Mouse (Mus musculus) small intestine, adult 2 months (tissue): ENCODE measurements around the gene Atp13a2. TPM values are rescaled to one million over a fixed set of nuclear protein-coding genes. Genes with fewer than 3 reads are reported as not detected.

ENCODE experiments used
- H3K27ac ChIP-seq: fragments of 200-500 bp; 2 replicates; pipeline ENCODE4 v1.5.1; 2012; ENCODE audit warnings: low read depth, low read length, control low read depth, inconsistent platforms; ENCODE audit not compliant: insufficient read depth
- H3K27me3 ChIP-seq: fragments of 200-500 bp; 2 replicates; pipeline ENCODE4 v1.6.1; 2012; ENCODE audit warnings: mild to moderate bottlenecking, moderate library complexity, low read length, inconsistent platforms; ENCODE audit not compliant: control insufficient read depth, insufficient read depth
- H3K36me3 ChIP-seq: fragments of 200-500 bp; 2 replicates; pipeline ENCODE4 v1.6.1; 2012; ENCODE audit warnings: mild to moderate bottlenecking, low read length, control low read depth, inconsistent platforms; ENCODE audit not compliant: control insufficient read depth, insufficient read depth
- H3K4me1 ChIP-seq: fragments of 200-500 bp; 2 replicates; pipeline ENCODE4 v1.6.1; 2012; ENCODE audit warnings: low read length, inconsistent platforms, mixed read lengths; ENCODE audit not compliant: control insufficient read depth, insufficient read depth, insufficient read length
- H3K4me3 ChIP-seq: fragments of 200-500 bp; 2 replicates; pipeline ENCODE4 v1.5.1; 2012; ENCODE audit warnings: low read depth, mild to moderate bottlenecking, control low read depth, inconsistent platforms, low read length, moderate library complexity
- CTCF ChIP-seq: fragments of 200-500 bp; IDR thresholded peaks from 2 replicates; pipeline ENCODE4 v1.5.1; 2012; ENCODE audit warnings: low read depth, mild to moderate bottlenecking, control low read depth, inconsistent platforms, low read length, moderate library complexity, mixed read lengths; ENCODE audit not compliant: insufficient replicate concordance, insufficient read length; ENCODE audit errors: extremely low read depth
- POLR2A ChIP-seq: fragments of 200-500 bp; IDR thresholded peaks from 2 replicates; pipeline ENCODE4 v1.6.1; 2012; ENCODE audit warnings: low read depth, mild to moderate bottlenecking, control low read depth, inconsistent platforms, low read length, moderate library complexity
- WGBS: fragments of 180-500 bp; shearing (Covaris S2); methylation state at CpG from one replicate; pipeline ENCODE4 v1.1.7; 2018; 5-methylcytosine and 5-hydroxymethylcytosine counted together
- polyA plus RNA-seq: library from polyadenylated mRNA; depleted of rRNA; stranded (reverse); fragments of >200 nt; gene quantifications from 2 replicates; pipeline ENCODE4 v1.2.3, GENCODE M21; 2012

Atp13a2 gene
- polyA plus RNA-seq, 1 experiment = 63.0 TPM

DNA sequence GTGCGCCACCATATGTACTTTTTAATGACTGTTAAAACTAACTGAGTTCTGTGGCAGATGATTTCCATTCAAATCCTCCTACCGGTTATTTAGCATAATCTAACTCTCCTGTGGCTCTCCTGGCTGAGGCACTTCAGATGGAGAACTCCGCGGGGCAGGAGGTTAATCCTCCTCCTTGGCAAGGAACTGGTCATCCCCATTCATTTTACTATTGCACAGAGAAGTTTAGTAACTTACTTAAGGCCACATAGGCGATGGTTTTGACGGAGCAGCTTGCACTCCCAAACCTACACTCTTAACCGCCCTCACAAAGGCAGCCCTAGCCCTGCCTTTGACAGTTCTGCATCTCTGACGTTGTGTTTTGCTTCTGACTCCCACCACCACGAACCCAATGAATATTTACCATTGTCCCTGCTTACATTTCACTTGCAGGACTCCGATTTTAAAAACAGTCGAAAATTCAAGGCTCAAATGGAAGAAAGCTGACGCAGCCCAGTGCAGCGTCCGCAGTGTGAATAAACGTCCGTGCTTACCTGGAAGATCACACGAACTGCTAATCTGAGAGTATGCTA is 29.5 kb upstream of the Atp13a2 start:
- WGBS = 27% methylated on average over 17 of the region's 17 CpGs

DNA sequence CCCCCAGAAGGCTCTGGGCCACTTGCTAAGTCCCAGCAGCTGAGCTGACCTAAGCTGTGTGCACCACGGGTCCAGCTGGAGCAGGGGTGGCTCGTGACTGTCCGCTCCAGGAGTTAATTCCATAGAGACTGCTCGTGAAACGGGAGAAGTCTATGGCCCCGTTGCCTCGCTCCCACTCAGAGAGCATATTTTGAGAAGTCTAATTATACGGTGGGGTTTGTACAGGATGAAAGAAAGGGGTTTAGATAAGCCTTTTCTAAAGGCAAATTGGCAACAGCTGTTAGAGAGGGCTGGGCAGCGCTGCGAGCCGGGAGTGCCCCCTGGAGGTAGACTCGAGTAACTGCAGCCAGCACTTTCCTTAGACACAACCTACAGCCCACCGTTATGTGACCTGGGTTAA is 28.9 kb upstream of the Atp13a2 start:
- 2% methylated on average over 13 of the region's 13 CpGs for WGBS
- H3K27ac ChIP-seq = no peak overlapping the region
- TF ChIP-seq CTCF = peak; percentile 98
- no peak for TF ChIP-seq POLR2A
- H3K36me3 ChIP-seq = no peaks in the 10 kb centered on the region
- H3K27me3 ChIP-seq = no peaks in the 10 kb centered on the region; the same call in 1 of the 2 replicates
- peak overlapping the region; percentile 41 for H3K4me3 ChIP-seq
- H3K4me1 ChIP-seq = peaks cover 12% of the 10 kb centered on the region

More for the DNA sequence above, 29.5 kb upstream of the Atp13a2 start:
- Histone ChIP-seq H3K27me3 (no peaks in the 10 kb centered on the region; the same call in 1 of the 2 replicates), H3K27ac (no peak overlapping the region), H3K4me3 (peak overlapping the region; percentile 41), H3K4me1 (peaks cover 8% of the 10 kb centered on the region), H3K36me3 (no peaks in the 10 kb centered on the region)
- TF ChIP-seq POLR2A (no peak), CTCF (no peak)

- WGBS = 55% methylated on average over 6 of the region's 6 CpGs
- Histone ChIP-seq H3K36me3 (no peaks in the 10 kb centered on the region), H3K4me3 (no peak overlapping the region), H3K27ac (no peak overlapping the region), H3K4me1 (peaks cover 16% of the 10 kb centered on the region), H3K27me3 (no peaks in the 10 kb centered on the region; the same call in 1 of the 2 replicates)
- TF ChIP-seq CTCF = no peak
- TF ChIP-seq POLR2A = no peak
Observed at GRCm38 (mm10) chr4:140958319-140958718, 28.4 kb upstream of the Atp13a2 start.

DNA sequence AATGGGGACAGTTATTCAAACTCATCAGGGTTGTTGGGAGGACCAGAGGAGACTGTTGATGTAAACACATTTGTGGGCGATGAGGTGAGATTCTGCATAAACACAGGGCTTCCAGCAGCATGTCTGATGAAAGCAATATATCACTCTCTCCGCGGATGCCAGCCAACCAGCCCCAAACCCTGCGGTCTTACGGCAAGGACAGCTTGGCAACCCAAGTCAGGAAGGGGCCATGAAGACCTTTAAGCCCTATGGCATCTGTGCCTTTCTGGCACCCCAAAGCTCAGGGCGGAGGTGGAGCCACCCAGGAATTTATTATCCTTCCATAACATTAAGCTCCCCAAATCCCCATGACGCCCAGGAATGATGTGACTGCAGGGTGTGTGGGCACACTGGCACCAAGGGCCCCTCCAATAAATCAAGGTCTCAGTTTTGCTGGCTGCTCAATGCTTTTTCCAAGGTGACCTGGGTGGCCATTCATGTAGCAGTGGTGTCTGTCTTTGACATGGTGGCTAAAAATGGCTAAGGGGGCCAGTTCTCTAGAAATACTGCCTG is 27.5 kb upstream of the Atp13a2 start:
- Histone ChIP-seq H3K4me3 (no peak overlapping the region), H3K27ac (no peak overlapping the region), H3K27me3 (no peaks in the 10 kb centered on the region; the same call in 1 of the 2 replicates), H3K4me1 (peaks cover 16% of the 10 kb centered on the region), H3K36me3 (no peaks in the 10 kb centered on the region)
- 83% methylated on average over 7 of the region's 7 CpGs for WGBS
- TF ChIP-seq CTCF = no peak
- TF ChIP-seq POLR2A = no peak

DNA sequence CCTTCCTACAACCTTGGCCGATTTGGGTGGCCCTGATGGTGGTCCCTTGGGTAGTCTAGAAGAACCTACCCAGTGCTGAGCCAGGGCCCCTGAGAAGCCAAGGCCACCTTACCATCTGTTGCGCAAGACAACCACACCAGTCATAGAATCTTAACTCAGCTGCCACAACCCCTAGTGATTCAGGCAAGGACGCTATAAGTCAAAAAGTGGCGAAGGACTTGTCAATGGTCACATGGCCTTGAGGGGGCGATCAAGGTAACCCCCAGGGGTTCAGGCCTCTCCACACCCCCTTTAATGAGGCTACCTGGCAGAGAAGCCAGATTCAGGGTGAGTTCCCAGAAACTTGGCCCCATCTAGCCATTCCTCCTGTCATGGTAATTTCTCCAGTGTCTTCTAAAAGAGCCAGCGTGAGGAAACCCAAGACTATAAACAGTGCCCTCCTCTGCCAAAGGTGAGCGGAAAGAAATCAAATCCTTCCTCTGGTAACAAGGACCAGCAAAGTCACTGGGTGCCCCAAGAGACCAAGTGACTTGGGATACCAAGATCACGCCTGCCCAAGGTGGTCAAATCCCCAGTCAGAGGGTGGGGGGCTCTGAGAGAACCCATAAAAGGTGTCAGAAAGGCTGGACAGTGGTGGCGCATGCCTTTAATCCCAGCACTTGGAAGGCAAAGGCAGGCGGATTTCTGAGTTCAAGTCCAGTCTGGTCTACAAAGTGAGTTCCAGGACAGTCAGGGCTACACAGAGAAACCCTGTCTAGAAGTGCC is 26.8 kb upstream of the Atp13a2 start:
- 87% methylated on average over 10 of the region's 10 CpGs for WGBS
- H3K27ac ChIP-seq = no peak overlapping the region
- H3K36me3 ChIP-seq = no peaks in the 10 kb centered on the region
- no peaks in the 10 kb centered on the region; the same call in 1 of the 2 replicates for H3K27me3 ChIP-seq
- H3K4me3 ChIP-seq = no peak overlapping the region
- peaks cover 18% of the 10 kb centered on the region for H3K4me1 ChIP-seq
- no peak for TF ChIP-seq POLR2A
- TF ChIP-seq CTCF = no peak

DNA sequence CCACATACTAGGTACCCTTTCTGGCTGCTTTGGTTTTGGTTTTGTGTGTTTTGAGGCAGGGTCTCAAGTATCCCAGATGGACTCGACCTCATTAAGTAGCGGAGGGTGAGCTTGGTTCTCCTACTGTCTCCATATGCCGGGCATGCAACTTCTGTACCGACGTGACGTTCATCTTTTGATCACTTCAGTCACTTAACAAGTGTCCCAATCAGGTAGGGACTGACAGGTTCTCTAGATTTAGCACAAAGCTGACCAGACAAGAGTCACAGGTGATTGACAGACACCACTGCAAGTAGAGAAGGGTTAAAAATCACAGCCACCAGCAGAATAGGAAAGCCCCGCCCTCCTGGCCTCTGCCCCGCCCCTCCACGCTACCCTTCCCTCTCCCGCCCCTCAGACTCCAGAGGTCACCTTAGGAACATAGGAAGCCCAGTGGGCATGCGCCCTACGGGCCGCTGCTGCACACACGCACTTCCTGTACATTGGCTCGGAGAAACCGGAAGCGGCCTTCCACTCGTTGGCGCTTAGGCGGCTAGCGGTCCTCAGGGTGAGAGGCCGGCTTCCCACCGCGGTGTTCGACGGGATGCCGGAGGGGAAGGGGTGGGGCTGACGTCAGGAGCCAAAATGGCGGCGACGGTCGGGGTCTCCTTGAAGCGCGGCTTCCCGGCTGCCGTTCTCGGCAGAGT is 25.7 kb upstream of the Atp13a2 start, which contains the start of gene Sdhb:
Gene Sdhb (plus strand): TSS at position 423 of the 686 bp plus-strand sequence.
- WGBS = under 1% methylated on average over 37 of the region's 37 CpGs
- H3K4me1 ChIP-seq = peaks cover 18% of the 10 kb centered on the region
- H3K27me3 ChIP-seq = no peaks in the 10 kb centered on the region; the same call in 1 of the 2 replicates
- TF ChIP-seq CTCF (no peak), POLR2A (peak; percentile 35)
- peak within 1 kb of the TSS; percentile 89 for H3K27ac ChIP-seq
- H3K4me3 ChIP-seq = peak within 1 kb of the TSS; percentile 85
- 0 out of 2 replicates have a peak, but pooled peaks cover under 1% of the 10 kb centered on the region for H3K36me3 ChIP-seq
